Mouse (Mus musculus): ENCODE data around the gene Pglyrp4. TPM values are rescaled to one million over a fixed set of nuclear protein-coding genes. Genes with fewer than 3 reads are reported as not detected.

Pglyrp4 gene
- not detected in 2 replicates for polyA plus RNA-seq (2012; ENCODE audit: low replicate concordance)

GRCm38 (mm10) chr3:90726606-90727005 is at the start of gene Pglyrp4:
Gene Pglyrp4, plus strand, starts transcription at chr3:90726906.

GRCm38 (mm10) chr3:90695613-90696012 is 31.1 kb upstream of the Pglyrp4 start, which contains the start of gene S100a9:
Gene S100a9, minus strand, starts transcription at chr3:90695721.

GRCm38 (mm10) chr3:90777776-90778175 is 51.1 kb downstream of the Pglyrp4 start, which contains the start of gene Gm5849:
Gene Gm5849, minus strand, starts transcription at chr3:90777876.

Other genes starting within 250 kb of the Pglyrp4 start
- gene Snapin, start 235.9 kb upstream of the Pglyrp4 start, polyA plus RNA-seq (2012; ENCODE audit: low replicate concordance) = 1.9 and 2.3 TPM in 2 replicates
- 77.5 and 97.8 TPM in 2 replicates for gene Chtop, start 217.4 kb upstream of the Pglyrp4 start, polyA plus RNA-seq (2012; ENCODE audit: low replicate concordance)
- 4.6 and 6.4 TPM in 2 replicates for gene S100a1, start 212.5 kb upstream of the Pglyrp4 start, polyA plus RNA-seq (2012; ENCODE audit: low replicate concordance)
- 1.4 and 4.0 TPM in 2 replicates for gene S100a13, start 212.5 kb upstream of the Pglyrp4 start, polyA plus RNA-seq (2012; ENCODE audit: low replicate concordance)
- not detected in 2 replicates for gene S100a14, start 200.1 kb upstream of the Pglyrp4 start, polyA plus RNA-seq (2012; ENCODE audit: low replicate concordance)
- 1.6 and 3.6 TPM in 2 replicates for gene S100a16, start 189.7 kb upstream of the Pglyrp4 start, polyA plus RNA-seq (2012; ENCODE audit: low replicate concordance)
- not detected in 2 replicates for gene S100a3, start 166.3 kb upstream of the Pglyrp4 start, polyA plus RNA-seq (2012; ENCODE audit: low replicate concordance)
- not detected in 2 replicates for gene S100a2, start 136.7 kb upstream of the Pglyrp4 start, polyA plus RNA-seq (2012; ENCODE audit: low replicate concordance)
- gene Gm42674, start 125.0 kb upstream of the Pglyrp4 start, polyA plus RNA-seq (2012; ENCODE audit: low replicate concordance) = not detected in 2 replicates
- 0.43 TPM in 1 of 2 replicates, not detected in the other for gene S100a4, start 123.1 kb upstream of the Pglyrp4 start, polyA plus RNA-seq (2012; ENCODE audit: low replicate concordance)
- not detected in 2 replicates for gene S100a5, start 118.4 kb upstream of the Pglyrp4 start, polyA plus RNA-seq (2012; ENCODE audit: low replicate concordance)
- gene S100a6, start 114.0 kb upstream of the Pglyrp4 start, polyA plus RNA-seq (2012; ENCODE audit: low replicate concordance) = 3.1 and 4.6 TPM in 2 replicates
- gene S100a7a, start 72.9 kb upstream of the Pglyrp4 start, polyA plus RNA-seq (2012; ENCODE audit: low replicate concordance) = not detected in 2 replicates
- gene S100a8, start 57.9 kb upstream of the Pglyrp4 start, polyA plus RNA-seq (2012; ENCODE audit: low replicate concordance) = 0.75 and 4.8 TPM in 2 replicates
- 4.4 and 10.4 TPM in 2 replicates for gene S100a9, start 31.2 kb upstream of the Pglyrp4 start, polyA plus RNA-seq (2012; ENCODE audit: low replicate concordance)
- gene Gm5849, start 51.0 kb downstream of the Pglyrp4 start, polyA plus RNA-seq (2012; ENCODE audit: low replicate concordance) = not detected in 2 replicates